Mouse (Mus musculus): ENCODE measurements around the gene Slc35f2. TPM values are rescaled to one million over a fixed set of nuclear protein-coding genes. Genes with fewer than 3 reads are reported as not detected.

Gene Slc35f2
- polyA plus RNA-seq, 1 experiment, result not detected

DNA sequence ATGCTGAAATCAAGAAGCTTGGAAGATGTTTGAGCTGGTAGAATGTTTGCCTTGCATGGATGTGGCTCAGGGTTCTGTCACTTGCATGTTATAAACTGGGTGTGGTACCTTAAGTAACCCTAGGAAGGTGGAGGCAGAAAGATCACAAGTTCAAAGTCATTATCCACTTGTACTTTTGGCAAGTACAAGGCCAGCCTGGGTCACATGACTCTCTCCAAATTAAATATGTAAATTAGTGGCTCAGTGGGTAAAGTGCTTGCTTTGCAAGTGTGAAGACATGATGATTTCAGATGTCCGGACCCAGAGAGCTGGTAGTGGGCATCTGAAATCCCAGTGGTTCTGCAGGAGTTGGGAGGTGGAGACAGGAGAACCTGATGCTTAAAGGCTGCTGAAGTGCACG, 25.8 kb downstream of the Slc35f2 start:
- no peak for TF ChIP-seq GATA1 (IDR thresholded peaks at IDR 0.05; ENCODE audit: low read length)

DNA sequence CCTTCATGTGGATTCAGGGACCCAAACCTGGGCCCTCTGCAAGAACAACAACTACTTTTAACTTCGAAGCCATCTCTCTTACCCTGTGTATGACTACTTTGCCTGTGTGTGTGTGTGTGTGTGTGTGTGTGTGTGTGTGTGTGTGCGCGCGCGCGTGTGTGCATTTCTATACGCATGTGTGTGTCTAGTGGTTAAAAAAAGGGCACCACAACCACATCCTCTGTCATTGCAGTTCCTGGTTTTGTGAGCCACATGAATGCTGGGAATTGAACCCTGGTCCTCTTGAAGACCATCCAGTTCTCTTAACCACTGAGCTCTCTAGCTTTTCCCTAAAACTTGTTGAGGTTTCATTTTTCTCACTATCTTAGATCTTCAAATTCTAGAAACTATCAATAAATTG, 31.6 kb downstream of the Slc35f2 start:
- no peak for TF ChIP-seq GATA1 (IDR thresholded peaks at IDR 0.05; ENCODE audit: low read length)

DNA sequence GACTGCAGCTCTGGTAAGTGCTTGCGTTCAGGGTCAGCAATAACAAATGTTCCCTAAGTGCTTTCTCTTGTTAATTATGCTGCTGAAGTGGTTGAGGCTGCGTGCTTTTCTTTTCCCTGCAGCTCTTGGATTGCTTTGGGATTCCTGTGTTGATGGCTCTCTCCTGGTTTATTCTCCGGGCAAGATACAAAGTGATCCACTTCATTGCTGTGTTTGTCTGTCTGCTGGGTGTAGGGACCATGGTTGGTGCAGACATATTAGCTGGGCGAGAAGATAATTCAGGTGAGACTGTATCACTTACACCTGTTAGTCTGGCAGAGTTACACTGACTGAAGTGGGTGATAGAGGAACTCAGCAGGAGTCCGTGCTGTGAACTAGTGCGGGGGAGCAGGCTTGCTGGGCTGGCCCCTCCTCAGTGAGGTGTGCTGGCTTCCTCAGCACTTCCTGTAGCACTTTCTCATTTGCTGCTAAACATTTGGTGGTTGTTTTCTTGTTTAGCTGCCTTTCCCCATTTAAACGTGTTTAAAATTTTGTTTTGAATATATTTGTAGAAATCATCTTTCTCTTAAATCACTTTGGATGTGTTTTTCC, 35.3 kb downstream of the Slc35f2 start:
- no peak for TF ChIP-seq GATA1 (IDR thresholded peaks at IDR 0.05; ENCODE audit: low read length)

DNA sequence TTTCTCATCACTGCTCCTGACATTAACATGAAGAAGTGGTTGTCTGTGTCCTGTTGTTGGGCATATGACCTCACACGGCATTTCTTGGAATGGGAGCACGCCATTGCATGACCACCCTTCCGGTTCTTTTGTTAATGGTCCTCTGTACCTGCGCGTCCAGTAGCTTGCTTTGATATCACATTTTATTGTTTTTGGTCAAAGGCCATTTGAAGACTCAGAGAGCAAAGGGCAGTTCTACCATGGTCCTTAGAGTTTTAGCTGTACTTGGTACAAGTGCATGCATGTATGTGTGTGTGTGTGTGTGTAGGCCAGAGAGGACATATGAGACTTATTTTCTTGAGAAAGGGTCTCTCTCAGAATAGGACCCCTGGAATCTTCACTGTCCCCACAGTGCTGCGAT, 42.1 kb downstream of the Slc35f2 start:
- TF ChIP-seq GATA1 (IDR thresholded peaks at IDR 0.05; ENCODE audit: low read length), result no peak

DNA sequence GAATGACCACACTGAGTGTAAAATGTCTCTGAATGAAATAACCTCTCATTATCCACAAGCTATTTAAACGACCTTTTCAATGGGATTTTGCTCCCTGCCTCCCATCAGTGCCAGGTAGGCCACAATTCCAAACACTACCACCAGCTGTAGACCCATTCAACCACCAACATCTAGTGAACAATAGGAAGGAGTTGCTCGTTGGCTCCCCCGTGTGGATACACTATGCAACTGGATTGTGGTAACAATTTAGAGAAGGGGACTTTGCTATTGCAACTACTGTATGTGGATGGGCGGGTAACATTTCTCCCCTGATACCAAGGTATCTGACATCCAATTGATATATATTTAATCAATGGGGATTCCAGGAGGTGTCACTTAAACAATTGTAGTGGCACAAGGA, 47.4 kb downstream of the Slc35f2 start:
- TF ChIP-seq GATA1 (IDR thresholded peaks at IDR 0.05; ENCODE audit: low read length), result no peak

DNA sequence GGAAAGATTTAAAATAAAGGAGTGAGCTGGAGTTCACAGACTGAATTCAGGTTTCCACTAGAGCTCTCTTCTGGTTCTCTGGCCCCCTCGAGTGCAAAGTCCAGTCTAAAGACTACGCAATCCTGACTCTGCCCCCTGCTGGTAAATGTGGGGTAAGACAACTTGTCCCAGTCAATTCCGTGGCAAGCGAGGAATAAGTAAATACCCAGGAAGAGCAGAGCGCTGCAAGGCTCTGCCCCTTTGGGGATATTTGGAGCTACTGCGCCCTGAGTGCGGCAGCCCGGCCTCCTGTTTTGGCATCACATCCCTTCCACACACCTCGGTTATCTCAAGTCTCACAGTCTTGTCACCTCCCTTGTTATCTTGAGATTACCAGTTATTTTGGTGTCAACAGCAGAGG, 54.0 kb downstream of the Slc35f2 start:
- TF ChIP-seq GATA1 (IDR thresholded peaks at IDR 0.05; ENCODE audit: low read length), result no peak

DNA sequence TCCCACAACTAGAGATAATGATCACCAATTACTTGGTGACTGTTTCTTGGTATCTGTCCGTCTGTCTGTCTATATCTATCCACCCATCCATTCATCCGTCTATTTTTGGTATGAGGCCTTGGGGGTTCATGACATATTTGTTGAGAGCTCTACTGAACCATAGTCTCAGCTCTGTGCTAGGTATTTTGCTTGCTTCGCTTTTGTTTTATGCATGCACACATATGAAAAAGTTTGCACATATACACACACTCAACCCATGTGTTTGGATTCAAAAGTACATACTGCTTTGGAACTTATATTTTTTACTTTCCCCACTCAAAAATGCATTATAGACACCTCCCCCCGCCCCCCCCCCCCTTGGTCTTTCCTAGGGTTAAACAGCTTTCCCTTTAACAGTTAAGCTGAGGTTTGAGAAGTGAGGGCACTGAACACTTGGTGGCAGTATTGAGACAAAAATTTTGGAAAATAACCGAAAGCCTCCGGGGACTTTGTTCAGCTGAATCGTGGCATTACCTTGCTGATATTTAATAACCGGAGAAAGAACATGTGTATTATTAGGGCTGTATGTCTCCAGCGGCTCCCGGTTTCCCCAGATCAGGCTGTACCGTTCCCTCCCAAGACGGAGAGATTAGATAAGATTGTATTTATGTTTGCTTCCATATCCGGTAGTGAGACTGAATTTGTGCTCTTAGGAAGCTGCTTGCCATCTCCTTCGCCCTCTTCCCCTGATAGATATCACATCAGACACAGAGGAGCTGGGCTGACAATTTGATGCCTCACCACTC, 57.9 kb downstream of the Slc35f2 start:
- no peak for TF ChIP-seq GATA1 (IDR thresholded peaks at IDR 0.05; ENCODE audit: low read length)

DNA sequence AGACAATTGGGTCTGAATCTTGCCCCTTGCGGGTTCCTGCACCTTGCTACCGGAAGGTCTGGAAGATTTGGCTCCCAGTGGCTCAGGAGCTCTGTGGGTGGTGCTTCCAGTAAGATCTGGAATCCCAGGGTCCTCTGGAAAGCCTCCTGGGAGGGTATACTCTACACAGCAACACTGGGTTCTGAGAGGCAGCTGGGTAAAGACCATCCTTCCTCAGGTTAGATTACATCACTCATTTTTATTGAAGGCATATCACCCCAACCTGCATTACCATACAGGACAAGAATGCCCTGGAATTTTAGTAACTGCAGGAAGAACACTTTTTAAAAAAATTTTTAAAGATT, 58.5 kb downstream of the Slc35f2 start:
- no peak for TF ChIP-seq GATA1 (IDR thresholded peaks at IDR 0.05; ENCODE audit: low read length)

DNA sequence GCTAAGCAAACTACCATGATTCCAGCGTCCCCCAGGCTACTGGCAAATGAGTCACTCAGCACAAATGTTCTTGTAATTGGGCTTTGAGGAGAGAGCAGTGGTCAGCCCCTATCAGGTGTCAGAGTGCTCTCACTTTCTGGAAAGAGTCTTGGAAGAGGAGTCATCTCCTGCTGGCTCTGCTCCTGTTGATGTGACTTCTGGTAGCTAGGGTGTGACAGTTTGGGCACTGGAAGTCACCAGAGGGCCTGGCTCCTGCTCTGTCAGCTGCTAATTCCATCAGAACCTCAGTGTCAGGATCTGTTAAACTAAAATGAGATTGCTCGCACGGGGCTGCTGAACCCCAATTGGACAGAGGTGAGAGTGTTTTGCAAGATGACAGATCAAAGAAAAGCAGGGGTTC, 63.7 kb downstream of the Slc35f2 start:
- no peak for TF ChIP-seq GATA1 (IDR thresholded peaks at IDR 0.05; ENCODE audit: low read length)

DNA sequence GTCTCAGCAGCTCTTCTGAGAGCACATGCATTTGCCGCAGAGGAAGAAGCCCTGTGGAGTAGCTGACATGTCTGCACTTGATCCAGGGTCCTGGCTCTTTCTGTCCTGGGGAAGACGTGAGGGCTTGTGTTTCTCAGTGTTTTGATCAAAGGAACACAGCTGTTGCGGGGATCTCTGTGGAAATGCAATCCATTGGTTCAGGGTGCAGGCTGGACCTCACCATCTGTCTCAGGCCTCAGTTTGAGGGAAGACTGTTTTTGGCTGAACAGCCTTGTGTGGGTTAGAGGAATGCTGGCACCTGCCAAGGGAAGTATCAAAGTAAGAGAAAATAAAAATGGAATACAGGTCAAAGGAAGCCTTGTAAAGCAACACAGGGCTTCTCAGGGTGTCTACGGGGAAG, 64.6 kb downstream of the Slc35f2 start:
- TF ChIP-seq GATA1 (IDR thresholded peaks at IDR 0.05; ENCODE audit: low read length), result no peak

DNA sequence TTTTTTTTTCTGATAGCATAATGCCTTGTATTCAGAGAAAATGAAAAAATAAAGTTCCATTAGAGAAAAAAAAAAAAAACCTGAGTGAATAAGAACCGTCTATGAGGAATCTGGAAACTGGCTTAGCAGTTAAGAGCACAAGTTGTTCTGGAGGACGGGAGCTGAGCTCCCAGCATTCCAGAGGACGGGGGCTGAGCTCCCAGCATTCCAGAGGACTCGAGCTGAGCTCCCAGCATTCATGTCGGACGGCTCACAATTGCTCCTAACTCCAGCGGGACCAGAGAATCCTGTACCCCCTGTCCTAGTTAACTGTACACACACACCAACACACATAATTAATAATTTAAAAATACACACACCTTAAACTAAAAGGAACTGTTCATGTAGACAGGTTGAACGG, 67.5 kb downstream of the Slc35f2 start:
- TF ChIP-seq GATA1 (IDR thresholded peaks at IDR 0.05; ENCODE audit: low read length), result no peak

DNA sequence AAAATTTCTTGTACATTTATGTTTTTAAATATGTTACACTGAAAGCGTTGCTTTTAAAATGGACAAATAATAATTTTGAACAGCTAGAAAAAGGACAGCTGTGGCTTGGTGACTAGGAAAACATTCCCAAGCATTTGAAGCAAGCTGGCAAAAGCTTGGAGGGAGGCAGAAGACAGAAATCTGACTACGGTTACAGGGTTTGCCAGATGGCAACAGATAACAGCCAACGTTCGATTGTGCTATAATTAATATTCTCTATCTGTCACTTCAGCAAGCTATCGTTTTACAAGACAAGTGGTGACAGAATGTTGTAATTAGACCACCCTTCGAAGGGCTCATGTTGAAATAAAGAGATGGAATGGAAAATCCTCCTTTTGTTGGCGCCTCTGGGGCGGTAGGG, 77.2 kb downstream of the Slc35f2 start:
- TF ChIP-seq GATA1 (IDR thresholded peaks at IDR 0.05; ENCODE audit: low read length), result no peak

DNA sequence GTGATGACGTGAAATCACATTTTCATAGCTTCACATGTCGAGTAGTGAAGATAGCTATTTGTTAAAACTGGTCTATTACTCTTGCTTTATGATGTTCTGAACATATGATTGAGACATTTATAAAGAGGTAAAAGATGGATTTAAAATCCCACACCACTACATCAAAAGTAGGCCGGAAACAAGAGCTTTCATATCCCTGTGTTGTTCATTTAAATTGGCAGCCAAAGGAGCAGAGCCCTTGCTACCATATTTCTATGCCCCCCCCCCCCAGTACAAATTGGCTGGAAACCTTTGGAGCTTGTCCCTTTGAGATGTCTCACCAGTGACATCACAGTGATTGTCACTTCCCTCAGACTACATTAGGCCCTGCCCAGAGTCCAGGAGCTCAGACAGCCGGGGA, 78.5 kb downstream of the Slc35f2 start, which contains the start of gene Sln:
TSS of gene Sln (plus strand) at position 301 of the 400 bp plus-strand sequence.
- TF ChIP-seq GATA1 (IDR thresholded peaks at IDR 0.05; ENCODE audit: low read length), result no peak

DNA sequence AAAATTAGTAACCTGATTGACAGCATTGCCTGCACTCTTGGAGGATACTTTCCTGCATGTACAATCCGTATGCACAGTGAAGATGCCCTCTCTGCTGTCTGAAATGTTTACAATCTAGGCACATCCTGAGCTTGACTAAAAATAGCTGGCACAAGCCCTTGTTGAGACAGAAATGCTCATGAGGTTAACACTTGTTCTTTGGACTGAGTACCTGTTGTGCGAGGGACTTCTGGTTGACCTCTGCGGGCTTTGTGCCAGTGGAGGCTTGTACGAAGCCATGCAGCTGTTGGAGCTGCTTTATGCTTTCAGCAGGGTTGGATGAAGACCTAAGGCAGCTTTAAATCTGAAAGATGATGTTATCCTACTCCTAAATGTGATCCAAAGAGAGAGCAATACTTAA, 80.8 kb downstream of the Slc35f2 start:
- no peak for TF ChIP-seq GATA1 (IDR thresholded peaks at IDR 0.05; ENCODE audit: low read length)

DNA sequence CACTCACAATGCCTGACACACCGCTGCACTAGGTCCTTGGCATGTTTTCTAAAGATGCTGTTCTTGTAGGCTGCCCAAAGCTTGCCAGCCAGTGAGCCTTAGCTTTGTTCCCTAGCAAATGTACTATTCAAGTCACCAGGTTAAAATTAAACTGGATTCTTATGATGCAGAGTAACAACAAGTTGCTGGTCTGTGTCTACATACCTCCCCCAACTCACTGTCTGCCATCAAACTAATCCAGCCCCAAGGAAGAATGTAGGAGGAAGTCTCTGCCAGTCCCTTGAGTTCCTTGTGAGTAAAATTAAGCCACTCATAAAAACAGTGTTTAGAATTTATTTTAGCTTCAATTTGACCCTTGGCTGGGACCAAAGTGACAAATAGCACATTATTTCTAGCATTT, 82.3 kb downstream of the Slc35f2 start:
- no peak for TF ChIP-seq GATA1 (IDR thresholded peaks at IDR 0.05; ENCODE audit: low read length)

DNA sequence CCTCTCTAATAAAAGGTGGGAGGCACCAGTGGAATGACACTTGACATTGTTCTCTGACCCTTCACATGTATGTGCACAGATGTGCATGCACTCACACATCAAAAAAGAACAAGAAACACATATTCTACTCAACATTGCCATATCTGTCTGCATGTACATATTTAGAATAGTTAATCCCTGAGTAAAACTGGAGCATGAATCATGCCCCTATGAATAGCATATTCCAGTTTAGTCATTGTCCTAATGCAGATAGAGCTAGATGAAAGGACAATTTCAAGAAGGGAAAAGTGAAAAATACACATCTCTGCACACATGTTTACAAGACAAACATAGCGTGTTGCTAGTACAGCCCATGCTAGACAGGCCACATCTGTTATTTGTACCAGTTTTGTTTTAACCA, 83.2 kb downstream of the Slc35f2 start:
- no peak for TF ChIP-seq GATA1 (IDR thresholded peaks at IDR 0.05; ENCODE audit: low read length)

DNA sequence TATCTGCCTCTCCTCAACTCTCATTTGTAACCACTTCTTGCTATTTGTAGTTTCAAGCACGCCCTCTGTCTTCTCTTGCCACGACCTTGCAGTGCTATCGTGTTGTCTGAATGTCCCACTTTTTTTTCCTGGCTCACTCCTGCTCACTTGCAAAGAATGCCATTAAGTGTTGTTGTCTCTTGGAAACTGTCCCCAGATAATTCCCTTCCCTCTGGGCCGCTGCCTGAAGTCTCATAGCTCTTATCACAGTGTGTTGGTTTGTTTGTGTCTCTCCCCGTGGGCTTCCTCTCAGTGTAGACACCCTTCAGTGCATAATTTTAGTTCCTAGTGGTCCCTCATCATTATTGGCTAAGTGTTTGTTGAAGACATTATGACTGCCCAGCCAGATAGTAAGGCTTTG, 86.5 kb downstream of the Slc35f2 start:
- TF ChIP-seq GATA1 (IDR thresholded peaks at IDR 0.05; ENCODE audit: low read length), result no peak

Other genes with a start within 250 kb of the Slc35f2 start
- 0.63 and 0.97 TPM in 2 replicates for gene Atm, start 234.8 kb upstream of the Slc35f2 start, polyA plus RNA-seq (2012)
- gene Npat, start 234.5 kb upstream of the Slc35f2 start, polyA plus RNA-seq (2012), result 1.0 and 1.3 TPM in 2 replicates
- gene Acat1, start 161.2 kb upstream of the Slc35f2 start, polyA plus RNA-seq (2012), result 36.6 and 68.7 TPM in 2 replicates
- 7.0 and 12.2 TPM in 2 replicates for gene Cul5, start 101.5 kb upstream of the Slc35f2 start, polyA plus RNA-seq (2012)
- gene Rab39, start 65.3 kb upstream of the Slc35f2 start, polyA plus RNA-seq (2012), result not detected in 2 replicates
- not detected in 2 replicates for gene Sln, start 78.6 kb downstream of the Slc35f2 start, polyA plus RNA-seq (2012)
- gene Elmod1, start 203.8 kb downstream of the Slc35f2 start, polyA plus RNA-seq (2012), result not detected in 2 replicates